Mouse (Mus musculus): ENCODE data around the gene Tenm4.

GRCm38 (mm10) chr7:96871031-96871430, 700.0 kb downstream of the Tenm4 start:
- TF ChIP-seq CTCF (IDR thresholded peaks at IDR 0.05; ENCODE audit: low read depth) (no peak), EP300 (IDR thresholded peaks at IDR 0.05; ENCODE audit: low read depth) (no peak)

Measured in liver, postnatal 0 days (tissue).